Mouse (Mus musculus): ENCODE measurements around the gene Ino80e. TPM values are rescaled to one million over a fixed set of nuclear protein-coding genes. Genes with fewer than 3 reads are reported as not detected.

Ino80e gene
- polyA plus RNA-seq, 2 experiments, result 22.7 to 36.6 TPM

GRCm38 (mm10) chr7:126817595-126817994, 44.6 kb downstream of the Ino80e start:
- 67% methylated on average over 7 of the region's 7 CpGs for WGBS (ENCODE audit: insufficient replicate concordance)
- H3K9me3 ChIP-seq (ENCODE audit: control insufficient read depth, low read length), result no peaks in the 10 kb centered on the region
- no peak for ATAC-seq (ENCODE audit: insufficient read depth)

GRCm38 (mm10) chr7:126816494-126816893, 45.7 kb downstream of the Ino80e start:
- Histone ChIP-seq H3K4me1 (replicated peaks; ENCODE audit: control insufficient read depth in 2 of 2, insufficient read depth in 2 of 2, low read length in 1 of 2) (no peaks in the 10 kb centered on the region), H3K27ac (no peak overlapping the region), H3K9me3 (ENCODE audit: control insufficient read depth, low read length) (no peaks in the 10 kb centered on the region), H3K4me2 (ENCODE audit: low read depth) (no peak overlapping the region), H3K36me3 (replicated peaks; ENCODE audit: control insufficient read depth, insufficient read depth, low read depth) (no peaks in the 10 kb centered on the region), H3K27me3 (ENCODE audit: control insufficient read depth, insufficient read depth, low read length) (no peaks in the 10 kb centered on the region), H3K4me3 (ENCODE audit: insufficient read depth in 1 of 2, low read depth in 2 of 2, low read length in 2 of 2) (no peak overlapping the region), H3K9ac (replicated peaks) (no peak overlapping the region)
- DNase-seq (ENCODE audit: low read depth in 3 of 3, low spot score in 3 of 3) (no peak), ATAC-seq (ENCODE audit: insufficient read depth) (no peak)
- 70% methylated on average over 8 of the region's 8 CpGs for WGBS (ENCODE audit: insufficient replicate concordance)
- TF ChIP-seq CTCF (IDR thresholded peaks at IDR 0.05; ENCODE audit: low read depth) (no peak), EP300 (IDR thresholded peaks at IDR 0.05; ENCODE audit: low read depth) (no peak)

More at GRCm38 (mm10) chr7:126817595-126817994, 44.6 kb downstream of the Ino80e start:
- H3K4me1 ChIP-seq (replicated peaks; ENCODE audit: control insufficient read depth in 2 of 2, insufficient read depth in 2 of 2, low read length in 1 of 2), result no peaks in the 10 kb centered on the region
- H3K27ac ChIP-seq, result no peak overlapping the region
- H3K36me3 ChIP-seq (replicated peaks; ENCODE audit: control insufficient read depth, insufficient read depth, low read depth), result no peaks in the 10 kb centered on the region
- no peak overlapping the region for H3K4me3 ChIP-seq (ENCODE audit: insufficient read depth in 1 of 2, low read depth in 2 of 2, low read length in 2 of 2)
- TF ChIP-seq EP300 (IDR thresholded peaks at IDR 0.05; ENCODE audit: low read depth) (no peak), CTCF (IDR thresholded peaks at IDR 0.05; ENCODE audit: low read depth) (no peak)
- H3K4me2 ChIP-seq (ENCODE audit: low read depth), result no peak overlapping the region
- no peaks in the 10 kb centered on the region for H3K27me3 ChIP-seq (ENCODE audit: control insufficient read depth, insufficient read depth, low read length)
- H3K9ac ChIP-seq (replicated peaks), result no peak overlapping the region
- DNase-seq (ENCODE audit: low read depth in 3 of 3, low spot score in 3 of 3), result no peak

- Histone ChIP-seq H3K4me1 (replicated peaks; ENCODE audit: control insufficient read depth in 2 of 2, insufficient read depth in 2 of 2, low read length in 1 of 2) (no peaks in the 10 kb centered on the region), H3K27me3 (ENCODE audit: control insufficient read depth, insufficient read depth, low read length) (no peaks in the 10 kb centered on the region), H3K4me3 (ENCODE audit: insufficient read depth in 1 of 2, low read depth in 2 of 2, low read length in 2 of 2) (no peak overlapping the region), H3K9ac (replicated peaks) (no peak overlapping the region), H3K9me3 (ENCODE audit: control insufficient read depth, low read length) (no peaks in the 10 kb centered on the region), H3K36me3 (replicated peaks; ENCODE audit: control insufficient read depth, insufficient read depth, low read depth) (no peaks in the 10 kb centered on the region), H3K4me2 (ENCODE audit: low read depth) (no peak overlapping the region), H3K27ac (no peak overlapping the region)
- ATAC-seq (ENCODE audit: insufficient read depth) (no peak), DNase-seq (ENCODE audit: low read depth in 3 of 3, low spot score in 3 of 3) (no peak)
- no peak for TF ChIP-seq EP300 (IDR thresholded peaks at IDR 0.05; ENCODE audit: low read depth)
- no peak for TF ChIP-seq CTCF (IDR thresholded peaks at IDR 0.05; ENCODE audit: low read depth)
- 58% methylated on average over 8 of the region's 8 CpGs for WGBS (ENCODE audit: insufficient replicate concordance)
Observed at GRCm38 (mm10) chr7:126815726-126816222, 46.4 kb downstream of the Ino80e start.

GRCm38 (mm10) chr7:126809723-126810369, 52.3 kb downstream of the Ino80e start:
- H3K36me3 ChIP-seq (replicated peaks; ENCODE audit: control insufficient read depth, insufficient read depth, low read depth), result no peaks in the 10 kb centered on the region; the same call in 1 of the 2 replicates
- no peak for ATAC-seq (ENCODE audit: insufficient read depth)
- H3K27ac ChIP-seq, result no peak overlapping the region; the same call in 1 of the 2 replicates
- H3K9ac ChIP-seq (replicated peaks), result no peak overlapping the region
- DNase-seq (ENCODE audit: low read depth in 3 of 3, low spot score in 3 of 3), result no peak
- H3K4me1 ChIP-seq (replicated peaks; ENCODE audit: control insufficient read depth in 2 of 2, insufficient read depth in 2 of 2, low read length in 1 of 2), result peaks cover 7 to 14% of the 10 kb centered on the region in 2 experiments; a peak in 3 of 4 replicates
- 44% methylated on average over 5 of the region's 5 CpGs for WGBS (ENCODE audit: insufficient replicate concordance)
- H3K4me3 ChIP-seq (ENCODE audit: insufficient read depth in 1 of 2, low read depth in 2 of 2, low read length in 2 of 2), result no peak overlapping the region; a peak in 1 of 4 replicates
- no peaks in the 10 kb centered on the region for H3K9me3 ChIP-seq (ENCODE audit: control insufficient read depth, low read length)
- no peaks in the 10 kb centered on the region for H3K27me3 ChIP-seq (ENCODE audit: control insufficient read depth, insufficient read depth, low read length)
- TF ChIP-seq EP300 (IDR thresholded peaks at IDR 0.05; ENCODE audit: low read depth) (no peak), CTCF (IDR thresholded peaks at IDR 0.05; ENCODE audit: low read depth) (no peak)
- H3K4me2 ChIP-seq (ENCODE audit: low read depth), result peak overlapping the region; percentile 75

GRCm38 (mm10) chr7:126808703-126809455, 53.3 kb downstream of the Ino80e start:
- Histone ChIP-seq H3K9me3 (ENCODE audit: control insufficient read depth, low read length) (no peaks in the 10 kb centered on the region), H3K27me3 (ENCODE audit: control insufficient read depth, insufficient read depth, low read length) (no peaks in the 10 kb centered on the region), H3K4me3 (ENCODE audit: insufficient read depth in 1 of 2, low read depth in 2 of 2, low read length in 2 of 2) (peak overlapping the region; percentile 36 to 56), H3K9ac (replicated peaks) (peak overlapping the region; percentile 61), H3K36me3 (replicated peaks; ENCODE audit: control insufficient read depth, insufficient read depth, low read depth) (no peaks in the 10 kb centered on the region; the same call in 1 of the 2 replicates), H3K4me2 (ENCODE audit: low read depth) (peak overlapping the region; percentile 75), H3K27ac (peak overlapping the region; percentile 38), H3K4me1 (replicated peaks; ENCODE audit: control insufficient read depth in 2 of 2, insufficient read depth in 2 of 2, low read length in 1 of 2) (peaks cover 7 to 14% of the 10 kb centered on the region in 2 experiments; a peak in 3 of 4 replicates)
- DNase-seq (ENCODE audit: low read depth in 3 of 3, low spot score in 3 of 3) (peak; percentile 72 to 75 (median 73)), ATAC-seq (ENCODE audit: insufficient read depth) (peak; percentile 92)
- TF ChIP-seq CTCF (IDR thresholded peaks at IDR 0.05; ENCODE audit: low read depth) (peak; percentile 46), EP300 (IDR thresholded peaks at IDR 0.05; ENCODE audit: low read depth) (no peak)
- WGBS (ENCODE audit: insufficient replicate concordance), result 2% methylated on average over 42 of the region's 43 CpGs

Measured in liver, embryonic 14.5 days (tissue).